Mouse (Mus musculus) frontal cortex, adult 2 months (tissue): ENCODE measurements at regions not wholly inside any gene's neighbourhood (a gene's known extent, or its start where the extent isn't known, plus 50 kb on each side); places are given as distances from the start of the nearest gene placed in this dataset.

ENCODE experiments used
- DNase-seq, 2 experiments: peaks; one replicate each; pipeline ENCODE4 v3.0.0; 2022; ENCODE audit warnings: low spot score in 1 of 2; ENCODE audit errors: extremely low spot score in 1 of 2

DNA sequence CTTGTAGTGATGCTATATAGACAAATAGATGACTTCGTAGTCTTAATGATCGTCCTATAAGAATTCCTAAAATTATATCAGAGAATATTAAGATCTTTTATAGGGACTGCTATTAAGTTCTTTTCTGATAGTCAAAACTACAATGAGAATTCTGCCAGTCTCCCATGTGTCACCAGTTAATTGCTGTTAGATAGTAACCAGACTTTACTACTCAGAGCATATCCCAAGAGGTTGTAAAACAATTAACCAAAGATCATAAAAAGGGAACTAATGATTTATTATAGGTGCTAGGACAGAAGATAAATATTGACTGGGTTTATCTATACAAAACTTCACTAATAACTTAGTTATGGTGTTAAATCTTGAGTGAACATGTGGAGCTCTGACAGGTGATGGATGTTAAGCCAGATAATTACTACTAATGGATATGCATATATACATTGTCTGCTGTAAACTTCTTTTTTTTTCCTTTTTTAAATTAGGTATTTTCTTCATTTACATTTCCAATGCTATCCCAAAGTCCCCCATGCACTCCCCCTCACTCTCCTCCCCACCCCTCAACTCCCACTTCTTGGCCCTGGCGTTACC is 615.5 kb downstream of the Prdm13 start:
- no peak for DNase-seq
